Mouse (Mus musculus) myocyte (in vitro differentiated cells): ENCODE results near the gene Ccdc97.

Experiments used
- MAX ChIP-seq: IDR thresholded peaks from one replicate; pipeline ENCODE4 v1.6.1; 2011; ENCODE audit warnings: low read depth, mild to moderate bottlenecking, control low read depth
- MYOG ChIP-seq, 3 experiments: IDR thresholded peaks; one replicate each; pipeline ENCODE4 v1.6.1; 2011; ENCODE audit warnings: control low read depth in 2 of 3, low read depth in 2 of 3, mild to moderate bottlenecking in 2 of 3; ENCODE audit not compliant: insufficient read length in 2 of 3, control insufficient read depth in 1 of 3, insufficient read depth in 1 of 3
- POLR2A ChIP-seq: IDR thresholded peaks from one replicate; pipeline ENCODE4 v1.6.1; 2011; ENCODE audit warnings: low read depth, mild to moderate bottlenecking, control low read depth, moderate library complexity; ENCODE audit not compliant: insufficient read length
- POLR2AphosphoS2 ChIP-seq: IDR thresholded peaks from one replicate; pipeline ENCODE4 v1.6.1; 2011; ENCODE audit warnings: low read depth, control low read depth; ENCODE audit not compliant: insufficient read length
- SRF ChIP-seq: IDR thresholded peaks from one replicate; pipeline ENCODE4 v1.6.1; 2011; ENCODE audit warnings: low read depth; ENCODE audit not compliant: control insufficient read depth, insufficient read length
- TCF12 ChIP-seq: IDR thresholded peaks from one replicate; pipeline ENCODE4 v1.6.1; 2011; ENCODE audit warnings: mild to moderate bottlenecking, control low read depth; ENCODE audit not compliant: poor library complexity, insufficient read depth, severe bottlenecking
- USF1 ChIP-seq: IDR thresholded peaks from one replicate; pipeline ENCODE4 v1.6.1; 2011; ENCODE audit warnings: low read depth, mild to moderate bottlenecking, control low read depth, moderate library complexity

DNA sequence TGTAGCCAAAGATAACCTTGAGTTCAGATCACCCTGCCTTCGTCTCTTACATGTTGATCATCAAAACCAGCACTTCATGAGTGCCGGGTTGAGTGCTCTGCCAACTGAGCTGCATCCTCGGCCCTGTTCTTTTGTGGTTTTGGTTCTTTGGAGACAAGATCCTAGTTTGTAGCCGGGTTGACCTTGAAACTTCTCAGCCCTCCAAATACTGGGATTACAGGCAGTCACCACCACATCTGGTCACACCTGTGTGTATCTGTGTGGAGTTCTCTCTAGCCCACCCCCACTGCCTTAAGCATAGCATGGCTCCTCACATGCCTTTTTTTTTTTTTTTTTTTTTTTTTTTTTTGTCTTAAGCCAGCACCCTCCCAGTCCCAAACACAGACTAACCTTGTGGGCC, 48.8 kb downstream of the Ccdc97 start:
- TF ChIP-seq POLR2A = no peak
- no peak for TF ChIP-seq MAX
- TF ChIP-seq USF1 = no peak
- no peak for TF ChIP-seq MYOG (IDR thresholded peaks at IDR 0.05; ENCODE audit: control insufficient read depth in 1 of 3, insufficient read depth in 1 of 3, insufficient read length in 2 of 3, low read depth in 2 of 3)
- TF ChIP-seq POLR2AphosphoS2 = no peak
- no peak for TF ChIP-seq TCF12
- TF ChIP-seq SRF = no peak
